Mouse (Mus musculus) hindbrain, embryonic 15.5 days (tissue): ENCODE results near the gene Tspan13. TPM values are rescaled to one million over a fixed set of nuclear protein-coding genes. Genes with fewer than 3 reads are reported as not detected.

Experiments
- ATAC-seq: fragments of 200-750 bp; cut with Nextera tagmentation; 2 replicates; pipeline ENCODE4 v1.8.0; 2017; ENCODE audit warnings: low read depth, moderate number of reproducible peaks, moderate TSS enrichment; ENCODE audit not compliant: low FRiP score
- H3K27ac ChIP-seq: fragments of 300-500 bp; sonication (generic); replicated peaks from 2 replicates; pipeline ENCODE4 v1.5.1; 2015; ENCODE audit warnings: mild to moderate bottlenecking, inconsistent platforms
- H3K27me3 ChIP-seq: fragments of 300-500 bp; sonication (generic); 2 replicates; pipeline ENCODE4 v1.6.1; 2015; ENCODE audit warnings: control low read depth, inconsistent platforms
- H3K36me3 ChIP-seq: fragments of 300-500 bp; sonication (generic); 2 replicates; pipeline ENCODE4 v1.6.1; 2015; ENCODE audit warnings: control low read depth, inconsistent platforms
- H3K4me1 ChIP-seq: fragments of 300-500 bp; sonication (generic); replicated peaks from 2 replicates; pipeline ENCODE4 v1.6.1; 2015; ENCODE audit warnings: control low read depth, inconsistent platforms
- H3K4me2 ChIP-seq: fragments of 300-500 bp; sonication (generic); 2 replicates; pipeline ENCODE4 v1.6.1; 2015; ENCODE audit warnings: moderate library complexity, mild to moderate bottlenecking, inconsistent platforms
- H3K4me3 ChIP-seq: fragments of 300-500 bp; sonication (generic); 2 replicates; pipeline ENCODE4 v1.5.1; 2015; ENCODE audit warnings: mild to moderate bottlenecking, inconsistent platforms
- H3K9ac ChIP-seq: fragments of 300-500 bp; sonication (generic); 2 replicates; pipeline ENCODE4 v1.6.1; 2015; ENCODE audit warnings: inconsistent platforms
- H3K9me3 ChIP-seq: fragments of 300-500 bp; sonication (generic); 2 replicates; pipeline ENCODE4 v1.6.1; 2016; ENCODE audit warnings: control low read depth, inconsistent platforms
- WGBS: fragments of 180-500 bp; shearing (Covaris S2); methylation state at CpG from one replicate; pipeline ENCODE4 v1.1.7; 2015; 5-methylcytosine and 5-hydroxymethylcytosine counted together
- polyA plus RNA-seq: library from polyadenylated mRNA; unstranded; fragments of >200 nt; fragmentation: Nextera tagmentation; extraction: Ambion mirVana; gene quantifications from 2 replicates; pipeline ENCODE4 v1.2.1, GENCODE M21; 2015

Gene Tspan13
- polyA plus RNA-seq, 1 experiment from 2014 or later = 422 TPM

DNA sequence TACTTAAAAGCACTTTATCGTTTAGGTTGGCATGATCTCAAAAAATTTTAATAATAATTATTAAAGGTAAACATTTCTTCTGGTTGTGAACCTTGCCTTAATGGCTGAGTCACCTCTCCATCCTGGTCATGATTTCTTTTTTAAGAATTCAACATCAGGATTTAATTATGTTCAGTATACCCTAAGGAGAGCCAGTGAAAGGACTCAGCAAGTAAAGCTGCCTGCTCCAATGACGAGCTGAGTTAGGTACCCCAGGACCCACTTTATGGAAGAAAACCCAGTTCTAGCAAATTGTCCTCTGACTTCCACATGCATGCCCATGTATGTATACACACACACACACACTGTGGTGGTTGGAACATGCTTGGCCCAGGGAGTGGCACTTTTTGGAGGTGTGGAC is 5.3 kb upstream of the Tspan13 start:
- no peak overlapping the region for H3K4me2 ChIP-seq
- WGBS = 78% methylated on average over 2 of the region's 2 CpGs

DNA sequence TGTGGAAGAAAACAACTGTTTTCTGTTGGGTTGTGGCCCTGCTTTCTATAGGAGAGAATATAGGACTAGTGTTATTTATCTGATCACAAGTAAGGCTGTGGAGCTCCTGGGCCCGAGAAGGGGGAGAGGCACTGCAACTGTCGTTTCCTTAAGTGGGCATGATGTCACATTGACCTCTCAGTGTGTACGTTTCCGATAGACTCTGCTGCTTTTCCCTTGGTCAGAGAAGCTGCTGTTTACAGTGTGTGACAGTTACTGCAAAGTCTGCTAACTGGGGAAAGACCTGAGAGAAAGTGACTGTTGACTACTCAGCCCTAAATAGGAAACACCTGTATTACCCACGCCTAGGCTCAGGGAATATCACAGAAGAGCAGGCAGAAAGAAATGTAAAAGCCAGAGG is 3.9 kb upstream of the Tspan13 start:
- no peak overlapping the region for H3K27ac ChIP-seq
- ATAC-seq = no peak
- no peaks in the 10 kb centered on the region for H3K9me3 ChIP-seq
- no peaks in the 10 kb centered on the region for H3K4me1 ChIP-seq
- no peak overlapping the region for H3K4me2 ChIP-seq
- no peaks in the 10 kb centered on the region for H3K36me3 ChIP-seq
- no peak overlapping the region for H3K4me3 ChIP-seq
- no peak overlapping the region for H3K9ac ChIP-seq
- H3K27me3 ChIP-seq = no peaks in the 10 kb centered on the region
- WGBS = 60% methylated on average over 5 of the region's 5 CpGs

More for the DNA sequence above, 5.3 kb upstream of the Tspan13 start:
- ATAC-seq = no peak
- no peaks in the 10 kb centered on the region for H3K4me1 ChIP-seq
- H3K27ac ChIP-seq = no peak overlapping the region
- H3K36me3 ChIP-seq = no peaks in the 10 kb centered on the region
- H3K4me3 ChIP-seq = no peak overlapping the region
- no peaks in the 10 kb centered on the region for H3K9me3 ChIP-seq
- H3K9ac ChIP-seq = no peak overlapping the region
- no peaks in the 10 kb centered on the region for H3K27me3 ChIP-seq

DNA sequence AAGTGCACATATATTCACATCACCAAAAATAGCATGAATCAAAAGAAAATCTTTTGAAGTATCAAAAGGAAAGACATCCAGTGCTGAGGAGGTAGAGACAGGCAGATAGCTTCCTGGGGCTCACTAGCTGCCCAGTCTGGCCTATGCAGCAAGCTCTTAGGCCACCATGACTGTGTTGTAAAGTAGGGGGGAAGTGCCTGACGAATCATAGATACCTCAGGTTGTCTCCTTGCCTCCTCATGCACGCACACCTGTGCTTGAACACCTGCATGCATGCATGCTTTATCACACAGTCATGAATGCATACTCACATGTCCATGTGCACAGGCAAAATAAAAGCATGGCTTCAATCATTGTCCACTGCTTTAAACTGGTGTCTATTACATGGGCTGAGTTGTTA is 2.4 kb upstream of the Tspan13 start:
- Histone ChIP-seq H3K4me2 (no peak overlapping the region), H3K4me1 (peaks cover 5% of the 10 kb centered on the region), H3K27me3 (no peaks in the 10 kb centered on the region), H3K36me3 (no peaks in the 10 kb centered on the region), H3K9ac (no peak overlapping the region), H3K27ac (no peak overlapping the region), H3K4me3 (no peak overlapping the region), H3K9me3 (no peaks in the 10 kb centered on the region)
- ATAC-seq = no peak
- WGBS = 85% methylated on average over 2 of the region's 2 CpGs

DNA sequence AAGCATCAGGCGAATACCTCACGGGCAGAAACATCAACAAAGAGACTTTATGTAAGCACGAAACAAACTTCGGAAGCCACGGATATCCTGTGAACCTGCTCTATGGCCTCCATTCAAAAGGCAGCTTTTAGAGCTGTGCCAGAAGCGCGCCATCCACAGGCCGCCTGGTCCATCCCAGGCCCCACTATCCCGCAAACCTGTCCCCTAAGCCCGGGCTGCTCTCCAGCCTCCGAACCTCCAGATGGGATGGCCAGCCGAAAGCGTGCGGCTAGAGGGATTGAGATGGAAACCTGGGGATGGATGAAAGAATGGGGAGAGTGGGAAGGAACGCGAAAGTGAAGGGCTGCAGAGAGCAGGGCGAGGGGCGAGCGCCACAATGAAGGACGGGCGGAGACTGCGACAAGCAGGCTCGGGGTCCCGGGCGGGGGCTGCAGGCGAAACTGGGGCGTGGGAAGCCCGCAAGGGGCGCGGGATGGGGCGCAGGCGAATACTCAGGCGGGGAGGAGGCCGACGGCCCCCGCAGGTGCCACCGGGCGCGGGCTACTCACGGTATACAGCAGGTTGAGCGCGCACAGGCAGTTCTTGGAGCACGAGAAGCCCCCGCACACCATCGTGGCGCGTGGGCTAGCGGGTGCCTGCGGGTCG is 475 bp downstream of the Tspan13 start:
- Histone ChIP-seq H3K9ac (peak overlapping the region; percentile 99), H3K4me2 (peak overlapping the region; percentile 69), H3K27me3 (no peaks in the 10 kb centered on the region), H3K4me3 (peak overlapping the region; percentile 87), H3K9me3 (no peaks in the 10 kb centered on the region), H3K27ac (peak overlapping the region; percentile 96), H3K36me3 (no peaks in the 10 kb centered on the region), H3K4me1 (peaks cover 15% of the 10 kb centered on the region)
- peak; percentile 87 for ATAC-seq
- WGBS = under 1% methylated on average over 50 of the region's 50 CpGs

DNA sequence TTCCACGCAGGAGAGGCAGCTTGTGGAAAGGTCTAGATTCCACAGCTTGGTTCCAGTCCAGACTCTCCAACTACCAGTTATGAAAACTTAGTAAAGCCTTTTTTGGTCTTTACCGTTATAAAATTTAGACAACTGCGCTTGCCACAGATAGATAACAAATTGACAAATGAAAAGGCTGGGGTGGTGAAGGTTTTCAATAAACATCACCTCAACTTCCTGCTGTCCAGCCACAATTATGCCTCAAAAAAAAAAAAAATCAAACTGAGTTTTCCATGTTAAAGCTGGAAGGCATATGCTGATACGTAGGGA is 1.1 kb downstream of the Tspan13 start:
- Histone ChIP-seq H3K4me1 (peaks cover 17% of the 10 kb centered on the region), H3K27ac (peak overlapping the region; percentile 96), H3K9me3 (no peaks in the 10 kb centered on the region), H3K36me3 (no peaks in the 10 kb centered on the region), H3K4me3 (peak overlapping the region; percentile 87), H3K9ac (peak overlapping the region; percentile 99), H3K4me2 (peak overlapping the region; percentile 69), H3K27me3 (no peaks in the 10 kb centered on the region)
- no peak for ATAC-seq
- WGBS = 28% methylated on average over 4 of the region's 4 CpGs

DNA sequence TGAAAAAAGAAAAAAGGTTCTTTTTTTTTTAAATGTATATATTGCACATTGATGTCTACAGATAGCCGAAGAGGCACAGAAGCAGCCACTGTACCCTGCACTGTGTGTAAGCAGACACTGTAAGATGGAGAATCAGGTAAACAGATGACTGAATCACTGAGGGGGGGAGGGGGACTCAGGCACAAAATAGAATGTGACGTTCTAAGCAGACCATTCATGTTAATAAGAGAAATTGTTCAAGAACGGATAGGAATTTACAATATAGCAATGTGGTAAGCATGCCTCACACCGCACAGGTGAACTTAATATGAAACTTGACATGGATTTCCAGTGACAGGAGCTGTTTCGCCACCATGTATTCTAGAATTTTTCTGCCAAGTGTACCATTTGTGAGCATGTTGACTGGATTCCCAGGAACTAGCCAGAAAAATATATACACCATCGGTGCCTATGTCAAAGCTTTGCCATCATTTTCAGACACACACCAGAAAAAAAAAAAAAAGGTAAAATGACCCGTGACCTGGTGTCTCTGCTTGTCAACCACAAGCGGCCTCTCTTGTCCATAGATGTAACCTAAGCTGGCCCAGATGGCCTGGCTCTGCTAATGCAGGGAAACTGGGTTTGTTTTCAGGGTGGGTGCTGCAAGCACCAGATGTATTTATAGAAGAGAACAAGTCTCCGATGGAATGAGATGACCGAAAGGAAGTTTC is 1.6 kb downstream of the Tspan13 start:
- 36% methylated on average over 10 of the region's 10 CpGs for WGBS
- Histone ChIP-seq H3K4me1 (peaks cover 17% of the 10 kb centered on the region), H3K27me3 (no peaks in the 10 kb centered on the region)

DNA sequence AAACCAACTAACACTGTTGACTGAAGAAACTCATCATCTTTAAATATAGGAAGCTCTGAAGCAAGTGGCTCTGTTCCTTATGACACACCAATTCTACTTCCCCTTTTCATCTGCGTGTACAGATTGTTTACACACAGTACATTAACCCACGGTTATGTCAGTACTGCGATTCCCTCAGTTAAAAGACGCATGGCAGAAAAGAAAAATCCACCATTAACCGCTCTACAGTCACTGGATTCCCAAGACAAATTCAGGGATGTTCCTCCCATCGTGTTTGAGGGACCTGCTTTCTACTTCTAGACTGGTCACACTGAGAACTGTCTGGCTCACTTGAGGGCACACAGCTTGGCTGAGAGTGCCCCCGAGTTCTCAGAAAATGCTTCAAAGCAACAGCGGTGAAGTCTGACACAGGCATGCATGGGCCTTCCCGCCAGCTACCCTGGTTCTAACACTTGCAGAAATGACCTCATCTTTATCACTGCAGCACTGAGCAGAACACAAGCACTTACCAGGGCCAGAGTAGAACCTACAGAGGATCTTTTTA is 2.7 kb downstream of the Tspan13 start:
- 60% methylated on average over 9 of the region's 9 CpGs for WGBS
- ATAC-seq = no peak
- 0 out of 2 replicates have a peak overlapping the region, but pooled peaks have one; percentile 5 for H3K9ac ChIP-seq

More for the DNA sequence above, 1.6 kb downstream of the Tspan13 start:
- H3K4me3 ChIP-seq = peak overlapping the region; percentile 87
- H3K4me2 ChIP-seq = peak overlapping the region; percentile 69
- H3K9ac ChIP-seq = peak overlapping the region; percentile 99
- 0 out of 2 replicates have a peak overlapping the region, but pooled peaks have one; percentile 96 for H3K27ac ChIP-seq
- no peaks in the 10 kb centered on the region for H3K9me3 ChIP-seq
- no peaks in the 10 kb centered on the region for H3K36me3 ChIP-seq
- no peak for ATAC-seq

DNA sequence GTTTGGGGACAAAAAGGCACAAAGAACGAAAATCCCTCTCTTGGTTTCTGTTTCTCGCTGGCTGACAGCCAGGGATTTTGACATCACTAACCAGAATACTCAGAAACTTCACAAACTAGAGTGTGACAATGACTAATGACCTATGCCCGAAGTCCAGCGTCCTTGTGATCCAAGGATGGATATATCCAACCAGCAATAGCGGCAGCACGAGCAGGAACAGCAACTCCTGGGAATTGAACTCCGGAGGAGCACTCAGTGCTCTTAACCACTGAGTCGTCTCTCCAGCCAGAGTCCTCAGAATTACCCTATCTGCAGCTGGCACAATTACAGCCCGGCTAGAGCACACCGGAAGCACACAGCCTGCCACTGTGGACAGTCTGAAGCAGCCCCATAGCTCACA is 5.5 kb downstream of the Tspan13 start:
- no peak overlapping the region for H3K4me3 ChIP-seq
- H3K4me2 ChIP-seq = no peak overlapping the region
- no peak overlapping the region for H3K9ac ChIP-seq
- no peak for ATAC-seq
- no peaks in the 10 kb centered on the region for H3K27me3 ChIP-seq
- no peaks in the 10 kb centered on the region for H3K9me3 ChIP-seq
- no peaks in the 10 kb centered on the region for H3K36me3 ChIP-seq
- H3K4me1 ChIP-seq = peaks cover 21% of the 10 kb centered on the region
- no peak overlapping the region for H3K27ac ChIP-seq
- WGBS = 89% methylated on average over 10 of the region's 10 CpGs

More for the DNA sequence above, 2.7 kb downstream of the Tspan13 start:
- Histone ChIP-seq H3K4me2 (peak overlapping the region; percentile 69), H3K36me3 (no peaks in the 10 kb centered on the region), H3K4me3 (peak overlapping the region; percentile 87), H3K9me3 (no peaks in the 10 kb centered on the region), H3K27ac (no peak overlapping the region), H3K27me3 (no peaks in the 10 kb centered on the region), H3K4me1 (peaks cover 17% of the 10 kb centered on the region)

DNA sequence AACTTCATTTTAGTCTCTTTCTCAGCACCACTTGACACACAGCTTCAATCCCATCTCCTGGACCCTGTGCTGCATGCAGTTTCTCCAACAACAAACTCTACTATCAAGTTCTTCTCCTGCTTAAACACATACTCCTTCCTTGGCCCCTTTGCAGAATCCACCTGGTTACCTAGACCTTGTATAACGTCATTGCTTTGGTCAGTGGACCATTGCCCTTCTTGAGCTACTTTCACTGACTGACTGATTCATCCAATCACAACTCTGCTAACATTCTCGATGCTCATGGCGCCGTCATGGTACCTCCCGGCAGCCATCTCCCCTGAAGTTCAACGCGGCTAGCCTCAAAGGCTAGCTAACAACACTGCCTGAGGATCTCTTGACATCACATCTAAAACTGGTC is 6.2 kb downstream of the Tspan13 start:
- H3K9ac ChIP-seq = no peak overlapping the region
- H3K4me3 ChIP-seq = no peak overlapping the region
- H3K36me3 ChIP-seq = no peaks in the 10 kb centered on the region
- no peaks in the 10 kb centered on the region for H3K9me3 ChIP-seq
- H3K4me1 ChIP-seq = peaks cover 21% of the 10 kb centered on the region
- no peak overlapping the region for H3K4me2 ChIP-seq
- ATAC-seq = no peak
- no peaks in the 10 kb centered on the region for H3K27me3 ChIP-seq
- WGBS = 99% methylated on average over 7 of the region's 7 CpGs
- H3K27ac ChIP-seq = no peak overlapping the region

DNA sequence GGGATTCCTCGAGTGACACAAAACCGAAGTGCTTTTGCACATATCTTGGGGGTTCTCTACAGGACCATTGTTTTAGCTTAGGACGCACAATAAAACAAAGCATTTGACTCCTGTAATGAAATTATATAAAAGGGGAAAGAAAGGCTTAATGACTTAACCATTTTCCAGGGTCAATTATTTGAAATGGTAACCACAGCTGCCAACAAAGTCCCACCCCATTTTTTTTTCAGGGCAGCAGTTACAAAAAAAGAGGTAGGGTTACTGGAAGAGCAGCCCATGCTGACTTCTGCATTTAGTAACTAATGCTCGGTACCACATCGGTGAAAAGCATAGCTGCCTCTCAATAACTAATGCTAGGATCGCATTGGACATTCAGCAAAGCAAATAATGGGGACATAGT is 6.8 kb downstream of the Tspan13 start:
- Histone ChIP-seq H3K36me3 (no peaks in the 10 kb centered on the region), H3K4me3 (no peak overlapping the region), H3K9me3 (no peaks in the 10 kb centered on the region), H3K4me1 (peaks cover 21% of the 10 kb centered on the region), H3K27ac (no peak overlapping the region), H3K4me2 (no peak overlapping the region), H3K9ac (no peak overlapping the region), H3K27me3 (no peaks in the 10 kb centered on the region)
- WGBS = 95% methylated on average over 6 of the region's 6 CpGs
- no peak for ATAC-seq

DNA sequence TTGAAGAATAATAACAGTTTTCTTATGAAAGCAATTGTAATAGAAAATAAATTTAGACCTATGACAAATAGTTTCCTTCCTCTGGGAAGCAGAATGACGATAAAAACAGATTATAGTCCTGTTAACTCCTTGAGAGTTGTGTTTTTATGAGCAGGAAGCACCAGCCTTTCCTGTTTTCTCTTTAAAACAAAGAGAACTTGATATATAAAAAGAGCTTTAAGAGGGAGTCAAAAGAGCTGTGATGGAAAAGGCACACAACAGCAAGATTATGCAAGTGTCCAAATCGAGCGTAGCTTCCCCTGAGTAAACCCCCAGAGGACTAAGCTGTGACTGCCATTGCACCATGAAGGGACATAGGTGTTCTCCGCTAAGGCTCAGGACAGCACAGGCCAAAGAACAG is 9.9 kb downstream of the Tspan13 start:
- Histone ChIP-seq H3K36me3 (no peaks in the 10 kb centered on the region), H3K4me2 (no peak overlapping the region), H3K27me3 (no peaks in the 10 kb centered on the region), H3K27ac (0 out of 2 replicates have a peak overlapping the region, but pooled peaks have one; percentile 1), H3K9me3 (no peaks in the 10 kb centered on the region), H3K4me1 (peaks cover 14% of the 10 kb centered on the region), H3K4me3 (no peak overlapping the region), H3K9ac (no peak overlapping the region)
- ATAC-seq = no peak
- WGBS = 70% methylated on average over 4 of the region's 4 CpGs

DNA sequence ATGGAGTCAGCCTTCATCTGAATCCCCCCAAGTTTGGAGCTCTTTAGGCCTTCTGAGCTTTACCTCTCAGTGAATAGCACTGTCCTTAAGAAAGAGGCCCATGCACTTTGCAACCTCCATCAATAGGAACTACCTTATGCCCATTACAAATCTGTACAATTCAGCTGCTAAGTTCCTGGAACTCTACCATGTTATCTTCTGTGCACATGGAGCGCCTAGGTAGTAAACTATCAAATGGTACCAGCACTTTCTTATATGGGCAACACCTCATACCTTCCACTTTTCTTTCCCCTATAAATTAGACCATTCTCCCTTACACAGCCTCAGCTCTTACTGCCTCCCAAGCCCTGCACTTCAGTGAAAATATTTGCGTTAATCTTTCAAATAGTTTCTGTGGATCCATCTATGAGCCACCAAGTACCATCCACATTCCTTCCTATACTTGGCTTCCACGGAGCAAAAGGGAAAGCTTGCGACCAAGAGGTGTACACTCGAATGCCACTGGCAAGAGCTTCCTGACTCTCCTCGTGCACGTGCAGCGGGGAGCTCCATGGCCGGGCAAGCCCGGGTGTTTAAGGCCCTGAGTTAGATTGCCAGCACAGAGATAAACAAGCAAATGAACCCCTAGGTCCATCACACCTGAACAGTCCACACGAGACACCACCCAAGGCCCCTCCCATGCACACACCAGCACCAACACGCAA is 11.5 kb downstream of the Tspan13 start:
- Histone ChIP-seq H3K36me3 (no peaks in the 10 kb centered on the region), H3K27me3 (no peaks in the 10 kb centered on the region), H3K9ac (no peak overlapping the region), H3K4me3 (no peak overlapping the region), H3K4me1 (peaks cover 12% of the 10 kb centered on the region), H3K9me3 (no peaks in the 10 kb centered on the region), H3K27ac (no peak overlapping the region), H3K4me2 (no peak overlapping the region)
- 92% methylated on average over 12 of the region's 12 CpGs for WGBS
- ATAC-seq = no peak
